Mouse (Mus musculus) megakaryocyte, embryonic 14.5 days (primary cell): Measurements from ENCODE around the gene Syne1.

Experiments used
- FLI1 ChIP-seq: IDR thresholded peaks from 2 replicates; pipeline ENCODE4 v1.6.1; 2012; ENCODE audit warnings: low read length, inconsistent platforms, mixed read lengths
- GATA1 ChIP-seq: IDR thresholded peaks from 3 replicates; pipeline ENCODE4 v1.6.1; 2012; ENCODE audit warnings: mixed read lengths, low read length, inconsistent platforms, borderline replicate concordance

GRCm38 (mm10) chr10:5309961-5310713 lies 241.1 kb downstream of the Syne1 start:
- TF ChIP-seq GATA1 (no peak), FLI1 (no peak)
